Mouse (Mus musculus): ENCODE results near the gene Wnt2b.

DNA sequence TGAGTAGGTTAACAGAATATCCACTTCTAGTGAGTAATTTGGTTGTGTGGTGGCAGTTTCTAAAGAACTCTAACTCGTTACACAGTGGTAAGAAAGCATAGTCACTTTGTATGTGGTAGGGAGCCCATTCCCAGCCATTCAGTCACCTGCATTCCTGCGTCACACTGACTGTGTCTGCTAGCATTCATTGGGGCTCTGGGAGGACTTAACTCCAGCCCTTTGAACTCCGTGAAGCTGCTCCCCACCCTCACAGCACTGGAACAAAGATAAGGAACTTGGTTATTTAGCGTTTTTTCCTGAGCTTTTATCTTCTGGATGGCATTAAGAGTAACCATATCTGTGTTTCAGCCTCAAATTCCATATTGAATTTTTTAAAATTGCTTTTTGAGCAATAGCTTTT, 23.4 kb downstream of the Wnt2b start:
- no peak for TF ChIP-seq POLR2A (IDR thresholded peaks at IDR 0.05; ENCODE audit: insufficient read depth, low read depth, low read length)
- TF ChIP-seq CTCF (IDR thresholded peaks at IDR 0.05; ENCODE audit: insufficient read depth, low read depth, low read length), result no peak

All from olfactory bulb, adult 2 months (tissue).